Mouse (Mus musculus) gonadal fat pad, adult 2 months (tissue): ENCODE data around the gene Rcor1. TPM values are rescaled to one million over a fixed set of nuclear protein-coding genes. Genes with fewer than 3 reads are reported as not detected.

Experiments used
- DNase-seq: peaks from one replicate; pipeline ENCODE4 v3.0.0-alpha.2; 2012; ENCODE audit warnings: low read depth
- polyA plus RNA-seq: library from polyadenylated mRNA; depleted of rRNA; stranded (reverse); fragments of >200 nt; gene quantifications from 2 replicates; pipeline ENCODE4 v1.2.3, GENCODE M21; 2012

Gene Rcor1
- polyA plus RNA-seq, 1 experiment: 7.6 TPM

- DNase-seq: no peak
Measured at GRCm38 (mm10) chr12:111021138-111021537, 18.0 kb upstream of the Rcor1 start.

- DNase-seq: no peak
Measured at GRCm38 (mm10) chr12:111021577-111021976, 17.6 kb upstream of the Rcor1 start.

- DNase-seq: no peak
Measured at GRCm38 (mm10) chr12:111028176-111029167, 10.7 kb upstream of the Rcor1 start.

GRCm38 (mm10) chr12:111029291-111029890 is 9.8 kb upstream of the Rcor1 start:
- DNase-seq: no peak

- no peak for DNase-seq
Measured at GRCm38 (mm10) chr12:111032839-111033238, 6.3 kb upstream of the Rcor1 start.

- no peak for DNase-seq
Measured at GRCm38 (mm10) chr12:111035182-111035824, 3.8 kb upstream of the Rcor1 start.

GRCm38 (mm10) chr12:111036198-111036775 is 2.9 kb upstream of the Rcor1 start:
- DNase-seq: no peak

GRCm38 (mm10) chr12:111037241-111038180 is 1.6 kb upstream of the Rcor1 start:
- DNase-seq: no peak

- no peak for DNase-seq
Measured at GRCm38 (mm10) chr12:111038231-111038975, 748 bp upstream of the Rcor1 start.

- no peak for DNase-seq
Measured at GRCm38 (mm10) chr12:111039771-111040530, 800 bp downstream of the Rcor1 start.

GRCm38 (mm10) chr12:111040531-111040860 is 1.3 kb downstream of the Rcor1 start:
- DNase-seq: no peak

GRCm38 (mm10) chr12:111041196-111041595 is 2.0 kb downstream of the Rcor1 start:
- DNase-seq: no peak

GRCm38 (mm10) chr12:111042365-111042764 is 3.2 kb downstream of the Rcor1 start:
- no peak for DNase-seq

- no peak for DNase-seq
Measured at GRCm38 (mm10) chr12:111044880-111045279, 5.7 kb downstream of the Rcor1 start.

GRCm38 (mm10) chr12:111046866-111047265 is 7.7 kb downstream of the Rcor1 start:
- no peak for DNase-seq

- no peak for DNase-seq
Measured at GRCm38 (mm10) chr12:111048201-111048600, 9.1 kb downstream of the Rcor1 start.

- DNase-seq: no peak
Measured at GRCm38 (mm10) chr12:111050256-111050655, 11.1 kb downstream of the Rcor1 start.

GRCm38 (mm10) chr12:111063361-111063760 is 24.2 kb downstream of the Rcor1 start:
- DNase-seq: no peak

GRCm38 (mm10) chr12:111064220-111064619 is 25.1 kb downstream of the Rcor1 start:
- DNase-seq: no peak

- no peak for DNase-seq
Measured at GRCm38 (mm10) chr12:111065330-111065729, 26.2 kb downstream of the Rcor1 start.
